Mouse (Mus musculus) kidney, adult 2 months (tissue): ENCODE measurements around the gene Pfkl.

Experiments
- CTCF ChIP-seq: fragments of 200-500 bp; conservative IDR thresholded peaks from 2 replicates; pipeline ENCODE4 v1.5.1; 2011; ENCODE audit warnings: low read depth, mild to moderate bottlenecking, control low read depth, low read length, moderate library complexity, mixed read lengths; ENCODE audit not compliant: insufficient read depth, insufficient read length
- POLR2A ChIP-seq: fragments of 200-500 bp; IDR thresholded peaks from one replicate; pipeline ENCODE4 v1.6.1; 2011; ENCODE audit warnings: low read depth, low read length, control low read depth

GRCm38 (mm10) chr10:78005791-78006438 lies 4.0 kb downstream of the Pfkl start:
- TF ChIP-seq CTCF (no peak), POLR2A (no peak)
